Mouse (Mus musculus) neural tube, embryonic 14.5 days (tissue): ENCODE measurements around the gene Arid1b. TPM values are rescaled to one million over a fixed set of nuclear protein-coding genes. Genes with fewer than 3 reads are reported as not detected.

Source experiments
- ATAC-seq: fragments of 200-750 bp; cut with Nextera tagmentation; 2 replicates; pipeline ENCODE4 v1.8.0; 2017; ENCODE audit warnings: low read depth, mild to moderate bottlenecking, moderate TSS enrichment, moderate library complexity
- H3K27ac ChIP-seq: fragments of 300-500 bp; sonication (generic); 2 replicates; pipeline ENCODE4 v1.5.1; 2014; ENCODE audit warnings: low read depth, mild to moderate bottlenecking, control low read depth, low read length, moderate library complexity, mixed read lengths
- H3K27me3 ChIP-seq: fragments of 300-500 bp; sonication (generic); 2 replicates; pipeline ENCODE4 v1.6.1; 2014; ENCODE audit warnings: low read length; ENCODE audit not compliant: control insufficient read depth, insufficient read depth
- H3K36me3 ChIP-seq: fragments of 300-500 bp; sonication (generic); 2 replicates; pipeline ENCODE4 v1.6.1; 2014; ENCODE audit warnings: low read length, mixed read lengths; ENCODE audit not compliant: control insufficient read depth, insufficient read depth
- H3K4me1 ChIP-seq: fragments of 300-500 bp; sonication (generic); 2 replicates; pipeline ENCODE4 v1.6.1; 2014; ENCODE audit warnings: low read length; ENCODE audit not compliant: control insufficient read depth, insufficient read depth
- H3K4me2 ChIP-seq: fragments of 300-500 bp; sonication (generic); 2 replicates; pipeline ENCODE4 v1.6.1; 2014; ENCODE audit warnings: mild to moderate bottlenecking, low read depth, low read length, control low read depth
- H3K4me3 ChIP-seq: fragments of 300-500 bp; sonication (generic); 2 replicates; pipeline ENCODE4 v1.5.1; 2014; ENCODE audit warnings: low read depth, low read length, control low read depth, mixed read lengths
- H3K9ac ChIP-seq: fragments of 300-500 bp; sonication (generic); replicated peaks from 2 replicates; pipeline ENCODE4 v1.6.1; 2014; ENCODE audit warnings: low read depth, mild to moderate bottlenecking, control low read depth, low read length, mixed read lengths
- H3K9me3 ChIP-seq: fragments of 300-500 bp; sonication (generic); 2 replicates; pipeline ENCODE4 v1.6.1; 2016; ENCODE audit warnings: low read length; ENCODE audit not compliant: control insufficient read depth
- WGBS: fragments of 180-500 bp; shearing (Covaris S2); extraction: QIAGEN DNeasy Blood & Tissue Kit; methylation state at CpG from one replicate; pipeline ENCODE4 v1.1.7; 2014; 5-methylcytosine and 5-hydroxymethylcytosine counted together
- polyA plus RNA-seq: library from polyadenylated mRNA; unstranded; fragments of >200 nt; fragmentation: Nextera tagmentation; extraction: Ambion mirVana; gene quantifications from 2 replicates; pipeline ENCODE4 v1.2.1, GENCODE M21; 2014

Gene Arid1b
- polyA plus RNA-seq, 1 experiment from 2014 or later: 22.2 TPM

DNA sequence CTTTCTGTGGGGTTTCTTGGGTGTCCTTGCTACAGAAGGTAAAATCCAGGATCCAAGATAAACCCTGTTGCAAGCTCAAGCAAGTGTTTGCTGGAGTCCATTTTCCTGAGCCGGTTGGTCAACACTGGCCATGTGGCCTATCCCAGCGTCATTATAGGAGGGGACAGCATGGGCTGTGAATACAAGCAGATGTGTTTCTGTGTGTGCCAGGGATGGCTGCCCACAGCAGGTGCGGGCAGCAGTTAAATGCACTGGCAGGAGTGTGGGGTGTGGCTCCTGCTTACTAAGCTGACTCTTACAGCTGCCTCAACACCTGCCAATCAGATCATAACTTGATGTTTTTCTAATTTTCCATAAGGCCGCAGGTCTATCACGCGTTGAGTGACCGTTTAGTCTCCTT is 336.5 kb downstream of the Arid1b start:
- H3K9ac ChIP-seq: no peak overlapping the region
- no peaks in the 10 kb centered on the region for H3K9me3 ChIP-seq
- H3K36me3 ChIP-seq: peaks cover 25% of the 10 kb centered on the region
- H3K27ac ChIP-seq: no peak overlapping the region
- no peaks in the 10 kb centered on the region for H3K27me3 ChIP-seq
- H3K4me3 ChIP-seq: no peak overlapping the region
- no peak overlapping the region for H3K4me2 ChIP-seq
- no peak for ATAC-seq
- no peaks in the 10 kb centered on the region for H3K4me1 ChIP-seq
- WGBS: 91% methylated on average over 7 of the region's 7 CpGs

DNA sequence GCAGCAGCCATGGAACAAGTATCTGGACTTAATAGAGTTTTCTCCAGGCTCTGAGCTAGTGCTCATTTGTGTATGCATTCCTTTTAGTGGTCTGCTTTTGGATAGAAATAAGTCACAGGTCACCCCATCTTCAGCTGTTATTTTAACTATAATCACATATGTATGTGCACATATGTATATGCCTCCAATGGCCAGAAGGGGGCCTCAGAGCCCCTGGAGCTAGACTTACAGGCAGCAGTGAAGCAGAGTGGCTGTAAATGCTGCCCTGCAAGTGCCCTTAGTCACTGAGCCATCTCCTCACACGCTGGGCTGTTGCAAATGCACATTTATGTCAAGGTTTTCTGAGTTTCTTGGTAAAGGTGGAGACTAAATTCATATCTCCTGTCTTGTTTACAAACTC is 337.3 kb downstream of the Arid1b start:
- no peaks in the 10 kb centered on the region for H3K27me3 ChIP-seq
- H3K4me3 ChIP-seq: no peak overlapping the region
- no peak for ATAC-seq
- peaks cover 26% of the 10 kb centered on the region for H3K36me3 ChIP-seq
- no peaks in the 10 kb centered on the region for H3K9me3 ChIP-seq
- no peak overlapping the region for H3K9ac ChIP-seq
- 78% methylated on average over 1 of the region's 1 CpGs for WGBS
- H3K4me2 ChIP-seq: no peak overlapping the region
- H3K27ac ChIP-seq: no peak overlapping the region
- H3K4me1 ChIP-seq: no peaks in the 10 kb centered on the region

DNA sequence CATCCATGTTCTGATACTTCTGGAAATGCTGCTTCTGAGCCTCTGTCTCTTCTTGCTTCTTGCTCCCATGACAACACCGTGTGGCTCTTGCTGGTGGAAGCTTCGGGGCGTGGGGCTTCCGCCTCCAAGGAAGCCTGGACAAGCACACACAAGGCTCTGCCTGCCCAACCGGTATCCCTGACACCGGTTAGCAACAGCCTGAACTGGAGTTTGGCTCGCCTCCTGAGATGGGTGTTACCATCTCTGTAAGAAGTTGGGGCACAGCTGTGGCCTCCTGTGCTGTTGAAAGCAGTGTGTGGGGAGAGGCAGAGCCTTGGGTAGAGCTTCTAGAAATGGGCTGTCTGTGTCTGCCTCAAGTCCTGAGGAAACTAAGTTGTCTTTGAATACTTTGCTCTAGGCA is 340.4 kb downstream of the Arid1b start:
- Histone ChIP-seq H3K27ac (no peak overlapping the region), H3K27me3 (no peaks in the 10 kb centered on the region), H3K36me3 (peaks cover 25% of the 10 kb centered on the region), H3K4me1 (no peaks in the 10 kb centered on the region), H3K9me3 (no peaks in the 10 kb centered on the region), H3K4me2 (no peak overlapping the region), H3K4me3 (no peak overlapping the region), H3K9ac (no peak overlapping the region)
- 91% methylated on average over 7 of the region's 7 CpGs for WGBS
- no peak for ATAC-seq

DNA sequence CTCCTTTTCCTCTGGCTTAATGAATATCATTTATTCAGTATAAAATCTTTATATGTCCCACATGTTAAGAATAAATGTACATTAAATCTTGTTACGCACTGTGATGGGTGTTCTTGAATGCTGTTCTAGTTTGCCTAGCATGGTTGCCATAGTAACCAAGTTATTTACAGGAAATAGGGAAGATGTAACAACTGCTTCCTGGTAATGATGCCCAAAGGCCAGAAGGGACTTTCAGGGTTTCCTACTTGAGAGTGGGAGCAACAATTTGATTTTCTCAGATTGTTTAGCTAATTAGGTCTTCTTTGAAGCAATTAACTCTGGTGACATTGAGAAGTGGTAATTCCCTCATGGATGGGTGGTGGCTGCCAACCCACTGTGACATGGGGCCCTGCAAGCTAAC is 350.3 kb downstream of the Arid1b start:
- no peak overlapping the region for H3K4me2 ChIP-seq
- peaks cover 24% of the 10 kb centered on the region for H3K36me3 ChIP-seq
- H3K27ac ChIP-seq: no peak overlapping the region
- no peak overlapping the region for H3K4me3 ChIP-seq
- H3K4me1 ChIP-seq: peaks cover 3% of the 10 kb centered on the region; the same call in 1 of the 2 replicates
- ATAC-seq: no peak
- H3K9me3 ChIP-seq: no peaks in the 10 kb centered on the region
- no peak overlapping the region for H3K9ac ChIP-seq
- 68% methylated on average over 1 of the region's 1 CpGs for WGBS
- no peaks in the 10 kb centered on the region for H3K27me3 ChIP-seq

DNA sequence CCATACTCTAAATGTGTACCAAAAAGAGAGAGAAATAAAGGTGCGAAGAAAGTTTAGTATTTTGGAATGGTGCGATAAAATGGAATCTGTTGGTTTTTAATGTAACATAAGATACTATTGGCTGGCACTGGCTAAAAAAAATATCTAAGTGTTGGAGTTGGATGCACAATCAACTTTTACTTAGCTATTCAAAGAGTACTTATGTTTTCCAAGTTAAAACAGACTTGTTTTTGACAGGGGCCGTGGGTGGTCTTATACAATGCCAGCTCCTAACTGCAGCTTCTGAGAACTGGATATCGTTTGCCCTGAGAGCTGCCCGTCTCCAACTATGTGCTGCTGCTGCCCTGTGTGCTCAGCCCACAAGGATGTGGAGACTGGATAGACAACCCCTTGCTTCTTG is 351.7 kb downstream of the Arid1b start:
- no peak for ATAC-seq
- no peak overlapping the region for H3K4me3 ChIP-seq
- H3K9me3 ChIP-seq: no peaks in the 10 kb centered on the region
- no peak overlapping the region for H3K27ac ChIP-seq
- H3K4me2 ChIP-seq: no peak overlapping the region
- H3K36me3 ChIP-seq: peaks cover 20% of the 10 kb centered on the region
- H3K9ac ChIP-seq: no peak overlapping the region
- WGBS: 92% methylated on average over 5 of the region's 5 CpGs
- H3K27me3 ChIP-seq: no peaks in the 10 kb centered on the region
- no peaks in the 10 kb centered on the region for H3K4me1 ChIP-seq

DNA sequence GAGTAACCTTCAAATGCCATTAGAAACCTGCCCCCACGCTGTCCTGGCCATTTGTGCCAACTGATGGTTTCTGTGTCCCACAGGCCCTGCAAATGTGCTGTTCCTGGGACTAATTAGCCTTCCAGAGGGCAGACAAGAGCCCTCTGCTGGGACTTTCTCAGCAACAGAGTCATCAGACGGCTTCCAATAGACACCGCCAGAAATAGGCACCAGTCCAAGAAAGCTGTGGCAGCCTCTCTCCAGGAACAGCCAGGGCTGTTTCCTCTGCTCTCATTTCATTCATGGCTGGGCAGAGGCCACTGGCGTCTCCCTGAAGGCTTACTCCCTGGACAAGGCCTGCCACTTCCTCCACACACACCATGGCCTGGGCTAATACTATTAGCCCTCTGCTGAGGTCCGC is 358.8 kb downstream of the Arid1b start:
- peak; percentile 62; the same call in 1 of the 2 replicates for ATAC-seq
- Histone ChIP-seq H3K9ac (no peak overlapping the region), H3K36me3 (no peaks in the 10 kb centered on the region), H3K9me3 (no peaks in the 10 kb centered on the region), H3K4me1 (0 out of 2 replicates have a peak, but pooled peaks cover 4% of the 10 kb centered on the region), H3K27me3 (no peaks in the 10 kb centered on the region), H3K4me3 (no peak overlapping the region), H3K4me2 (no peak overlapping the region), H3K27ac (no peak overlapping the region)
- WGBS: 50% methylated on average over 5 of the region's 5 CpGs

DNA sequence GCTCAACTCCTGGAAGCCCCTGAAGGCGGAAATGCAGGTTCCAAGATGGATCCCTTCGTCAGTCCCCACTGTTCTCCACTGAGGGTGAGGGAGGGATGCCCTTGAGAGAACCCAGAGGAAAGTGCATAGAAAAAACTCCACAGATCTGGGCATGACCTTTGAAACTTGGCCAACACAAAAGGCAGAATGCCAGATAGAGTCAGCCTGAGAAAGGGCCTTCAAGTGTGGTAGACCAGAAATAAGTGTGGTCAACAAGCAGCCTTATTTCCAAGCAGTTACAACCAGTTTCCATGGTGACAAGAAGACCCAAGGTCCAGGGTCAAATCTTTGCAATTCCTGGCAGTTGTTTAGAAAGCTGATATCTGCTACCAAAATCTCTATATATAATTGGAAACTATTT is 366.6 kb downstream of the Arid1b start:
- Histone ChIP-seq H3K36me3 (no peaks in the 10 kb centered on the region), H3K4me1 (peaks cover 9% of the 10 kb centered on the region), H3K9ac (no peak overlapping the region), H3K4me2 (no peak overlapping the region), H3K27me3 (no peaks in the 10 kb centered on the region), H3K27ac (no peak overlapping the region), H3K4me3 (no peak overlapping the region), H3K9me3 (no peaks in the 10 kb centered on the region)
- WGBS: 59% methylated on average over 2 of the region's 2 CpGs
- ATAC-seq: no peak

DNA sequence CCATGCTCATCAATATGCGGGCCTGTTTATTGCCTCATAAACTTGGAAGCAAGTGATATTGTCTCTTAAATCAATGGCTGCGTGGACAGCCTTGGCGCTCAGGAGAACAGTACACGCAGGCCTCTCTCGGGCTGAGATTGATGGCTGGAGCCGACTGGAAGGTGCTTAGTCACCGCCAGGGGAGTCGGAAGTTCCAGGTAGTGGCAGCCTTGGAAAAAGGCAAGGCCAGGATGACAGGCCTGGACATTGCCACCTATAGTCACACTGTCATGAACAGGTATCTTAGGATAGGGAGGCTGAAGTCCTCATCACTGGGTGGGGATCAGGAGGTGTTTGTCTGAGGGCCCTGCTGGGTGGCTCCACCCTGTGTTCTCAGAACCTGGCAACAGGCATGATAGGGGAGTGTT is 371.9 kb downstream of the Arid1b start:
- peak; percentile 87 for ATAC-seq
- 15% methylated on average over 8 of the region's 8 CpGs for WGBS
- Histone ChIP-seq H3K9ac (no peak overlapping the region; the same call in 1 of the 2 replicates), H3K27ac (peak overlapping the region; percentile 75), H3K27me3 (no peaks in the 10 kb centered on the region), H3K9me3 (no peaks in the 10 kb centered on the region), H3K4me3 (no peak overlapping the region), H3K4me2 (no peak overlapping the region), H3K36me3 (no peaks in the 10 kb centered on the region), H3K4me1 (peaks cover 17% of the 10 kb centered on the region)

DNA sequence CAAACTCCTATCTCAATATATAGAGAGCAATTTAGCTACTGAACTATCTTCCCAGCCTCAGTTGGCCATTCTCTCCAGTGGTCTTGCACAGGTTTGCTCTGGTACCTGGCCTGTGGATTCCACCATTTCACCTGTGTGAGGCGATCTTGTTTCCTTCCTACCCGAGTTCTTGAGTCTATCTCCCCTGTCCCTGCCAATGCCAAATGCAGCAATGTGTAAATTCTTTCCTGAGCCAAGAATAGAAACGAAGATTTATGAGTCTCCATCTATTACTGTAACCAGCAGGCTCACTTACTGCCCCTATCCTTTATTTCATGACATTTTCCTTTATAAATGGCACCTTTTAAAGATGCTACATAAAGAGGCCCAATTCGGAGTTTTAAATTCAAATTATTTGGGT is 376.9 kb downstream of the Arid1b start:
- no peak for ATAC-seq
- WGBS: 60% methylated on average over 4 of the region's 4 CpGs
- no peak overlapping the region for H3K9ac ChIP-seq
- peaks cover 5% of the 10 kb centered on the region for H3K4me1 ChIP-seq
- no peak overlapping the region for H3K4me3 ChIP-seq
- H3K27me3 ChIP-seq: no peaks in the 10 kb centered on the region
- H3K36me3 ChIP-seq: no peaks in the 10 kb centered on the region
- H3K27ac ChIP-seq: no peak overlapping the region
- H3K4me2 ChIP-seq: no peak overlapping the region
- H3K9me3 ChIP-seq: no peaks in the 10 kb centered on the region

DNA sequence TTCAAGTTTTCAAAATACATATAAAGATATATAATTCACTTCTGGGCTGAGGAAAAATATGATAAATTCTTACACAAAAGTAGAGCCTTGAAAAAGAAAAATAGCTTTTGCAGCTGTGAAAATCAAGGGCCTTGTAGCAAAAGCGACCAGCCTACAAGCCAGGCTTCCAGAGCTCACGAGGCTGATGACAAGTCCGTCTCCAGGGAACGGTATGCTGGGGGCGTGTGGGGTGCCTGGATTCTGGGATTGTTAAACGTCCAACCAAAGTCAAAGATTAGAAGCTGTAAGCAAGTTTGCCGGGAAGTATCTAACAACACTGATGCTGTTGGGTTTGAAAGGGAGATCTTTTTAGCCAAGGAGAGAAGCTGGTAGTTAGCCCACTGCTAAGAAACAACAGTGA is 377.4 kb downstream of the Arid1b start:
- Histone ChIP-seq H3K9ac (no peak overlapping the region), H3K36me3 (no peaks in the 10 kb centered on the region), H3K4me2 (no peak overlapping the region), H3K4me1 (peaks cover under 1% of the 10 kb centered on the region; the same call in 1 of the 2 replicates), H3K4me3 (no peak overlapping the region), H3K9me3 (no peaks in the 10 kb centered on the region), H3K27me3 (no peaks in the 10 kb centered on the region), H3K27ac (no peak overlapping the region)
- no peak for ATAC-seq
- 48% methylated on average over 7 of the region's 7 CpGs for WGBS
